Mouse (Mus musculus): Measurements from ENCODE around the gene Ccdc116. TPM values are rescaled to one million over a fixed set of nuclear protein-coding genes. Genes with fewer than 3 reads are reported as not detected.
A peak's percentile ranks its signal among the peaks of the same experiment; 100 is the strongest.

Ccdc116 gene
- polyA plus RNA-seq, 1 experiment from 2014 or later = 0.62 TPM

MicroRNA genes within 50 kb of the gene (microRNA counts, 519-probe panel; counts per million panel counts)
- microRNA mmu-miR-130b (5,981 counts per million, percentile 74 among the panel's probes with 10 or more counts), microRNA mmu-miR-301b (114 counts per million)

Small RNAs within 50 kb of the gene (microRNA-seq; reads per million reads assigned to microRNA genes)
- gene Mir130b (7,846 reads per million, percentile 91 among the genes with 10 or more reads in this experiment), gene Mir301b (70.8 reads per million, percentile 48 among the genes with 10 or more reads in this experiment)

Other genes with a start within 250 kb of the Ccdc116 start
- gene Mapk1, start 163.8 kb downstream of the Ccdc116 start, polyA plus RNA-seq (2015; fragmentation: Nextera tagmentation; extraction: Ambion mirVana) = 93.7 and 102 TPM in 2 replicates
- gene Ypel1, start 77.5 kb downstream of the Ccdc116 start, polyA plus RNA-seq (2015; fragmentation: Nextera tagmentation; extraction: Ambion mirVana) = 1.4 and 1.6 TPM in 2 replicates
- gene Ppil2, start 36.0 kb downstream of the Ccdc116 start, polyA plus RNA-seq (2015; fragmentation: Nextera tagmentation; extraction: Ambion mirVana) = 57.4 and 64.3 TPM in 2 replicates
- gene 2610318N02Rik, start 22.1 kb downstream of the Ccdc116 start, polyA plus RNA-seq (2015; fragmentation: Nextera tagmentation; extraction: Ambion mirVana) = 28.3 and 28.9 TPM in 2 replicates
- gene Sdf2l1, start 14.8 kb downstream of the Ccdc116 start, polyA plus RNA-seq (2015; fragmentation: Nextera tagmentation; extraction: Ambion mirVana) = 75.6 and 77.1 TPM in 2 replicates
- gene Ydjc, start 2.6 kb downstream of the Ccdc116 start, polyA plus RNA-seq (2015; fragmentation: Nextera tagmentation; extraction: Ambion mirVana) = 15.7 and 15.8 TPM in 2 replicates
- 247 and 282 TPM in 2 replicates for gene Ube2l3, start 55.4 kb upstream of the Ccdc116 start, polyA plus RNA-seq (2015; fragmentation: Nextera tagmentation; extraction: Ambion mirVana)
- gene Rimbp3, start 61.4 kb upstream of the Ccdc116 start, polyA plus RNA-seq (2015; fragmentation: Nextera tagmentation; extraction: Ambion mirVana) = 0.12 and 0.14 TPM in 2 replicates
- 2.9 and 3.2 TPM in 2 replicates for gene Hic2, start 86.3 kb upstream of the Ccdc116 start, polyA plus RNA-seq (2015; fragmentation: Nextera tagmentation; extraction: Ambion mirVana)
- gene Tmem191c, start 128.8 kb upstream of the Ccdc116 start, polyA plus RNA-seq (2015; fragmentation: Nextera tagmentation; extraction: Ambion mirVana) = 2.8 and 3.2 TPM in 2 replicates
- 124 and 143 TPM in 2 replicates for gene Serpind1, start 184.1 kb upstream of the Ccdc116 start, polyA plus RNA-seq (2015; fragmentation: Nextera tagmentation; extraction: Ambion mirVana)